Mouse (Mus musculus) midbrain, postnatal 0 days (tissue): ENCODE results near the gene Nutf2. TPM values are rescaled to one million over a fixed set of nuclear protein-coding genes. Genes with fewer than 3 reads are reported as not detected.

Experiments used
- ATAC-seq: fragments of 200-750 bp; cut with Nextera tagmentation; 2 replicates; pipeline ENCODE4 v1.8.0; 2017; ENCODE audit warnings: moderate number of reproducible peaks, mild to moderate bottlenecking, moderate TSS enrichment, moderate library complexity; ENCODE audit not compliant: low FRiP score
- DNase-seq: peaks from one replicate; pipeline ENCODE4 v3.0.0-alpha.2; 2015; ENCODE audit warnings: low spot score
- H3K27ac ChIP-seq: fragments of 300-500 bp; sonication (generic); 2 replicates; pipeline ENCODE4 v1.5.1; 2014; ENCODE audit warnings: low read depth, mild to moderate bottlenecking, low read length, mixed read lengths
- H3K27me3 ChIP-seq: fragments of 300-500 bp; sonication (generic); 2 replicates; pipeline ENCODE4 v1.6.1; 2014; ENCODE audit warnings: low read length, control low read depth, mixed read lengths; ENCODE audit not compliant: insufficient read depth
- H3K36me3 ChIP-seq: fragments of 300-500 bp; sonication (generic); 2 replicates; pipeline ENCODE4 v1.6.1; 2014; ENCODE audit warnings: low read length, control low read depth, mixed read lengths; ENCODE audit not compliant: insufficient read depth
- H3K4me1 ChIP-seq: fragments of 300-500 bp; sonication (generic); 2 replicates; pipeline ENCODE4 v1.6.1; 2014; ENCODE audit warnings: mild to moderate bottlenecking, control low read depth, antibody characterized with exemption, low read length, mixed read lengths; ENCODE audit not compliant: insufficient read depth
- H3K4me2 ChIP-seq: fragments of 300-500 bp; sonication (generic); 2 replicates; pipeline ENCODE4 v1.6.1; 2014; ENCODE audit warnings: low read depth, mild to moderate bottlenecking, low read length, mixed read lengths; ENCODE audit not compliant: poor library complexity, severe bottlenecking
- H3K4me3 ChIP-seq: fragments of 300-500 bp; sonication (generic); 2 replicates; pipeline ENCODE4 v1.5.1; 2014; ENCODE audit warnings: low read depth, mild to moderate bottlenecking, low read length, moderate library complexity
- H3K9ac ChIP-seq: fragments of 300-500 bp; sonication (generic); replicated peaks from 2 replicates; pipeline ENCODE4 v1.6.1; 2014; ENCODE audit warnings: mild to moderate bottlenecking, low read length, moderate library complexity, mixed read lengths; ENCODE audit not compliant: poor library complexity, severe bottlenecking
- H3K9me3 ChIP-seq: fragments of 300-500 bp; sonication (generic); 2 replicates; pipeline ENCODE4 v1.6.1; 2016; ENCODE audit warnings: low read length, control low read depth
- CTCF ChIP-seq: IDR thresholded peaks from 2 replicates; pipeline ENCODE4 v1.5.1; 2016; ENCODE audit warnings: antibody characterized with exemption, mild to moderate bottlenecking
- WGBS: fragments of 180-500 bp; shearing (Covaris S2); extraction: QIAGEN DNeasy Blood & Tissue Kit; methylation state at CpG from one replicate; pipeline ENCODE4 v1.1.7; 2014; 5-methylcytosine and 5-hydroxymethylcytosine counted together
- polyA plus RNA-seq: library from polyadenylated mRNA; unstranded; fragments of >200 nt; fragmentation: Nextera tagmentation; extraction: Ambion mirVana; gene quantifications from 2 replicates; pipeline ENCODE4 v1.2.1, GENCODE M21; 2015
- total RNA-seq: library from RNA; depleted of rRNA; stranded (reverse); fragments of >200 nt; gene quantifications from 2 replicates; pipeline ENCODE4 v1.2.3, GENCODE M21; 2014; rRNA removed

The Nutf2 gene
- total and polyA plus RNA-seq, 2 experiments from 2014 or later, result 65.2 to 137 TPM

DNA sequence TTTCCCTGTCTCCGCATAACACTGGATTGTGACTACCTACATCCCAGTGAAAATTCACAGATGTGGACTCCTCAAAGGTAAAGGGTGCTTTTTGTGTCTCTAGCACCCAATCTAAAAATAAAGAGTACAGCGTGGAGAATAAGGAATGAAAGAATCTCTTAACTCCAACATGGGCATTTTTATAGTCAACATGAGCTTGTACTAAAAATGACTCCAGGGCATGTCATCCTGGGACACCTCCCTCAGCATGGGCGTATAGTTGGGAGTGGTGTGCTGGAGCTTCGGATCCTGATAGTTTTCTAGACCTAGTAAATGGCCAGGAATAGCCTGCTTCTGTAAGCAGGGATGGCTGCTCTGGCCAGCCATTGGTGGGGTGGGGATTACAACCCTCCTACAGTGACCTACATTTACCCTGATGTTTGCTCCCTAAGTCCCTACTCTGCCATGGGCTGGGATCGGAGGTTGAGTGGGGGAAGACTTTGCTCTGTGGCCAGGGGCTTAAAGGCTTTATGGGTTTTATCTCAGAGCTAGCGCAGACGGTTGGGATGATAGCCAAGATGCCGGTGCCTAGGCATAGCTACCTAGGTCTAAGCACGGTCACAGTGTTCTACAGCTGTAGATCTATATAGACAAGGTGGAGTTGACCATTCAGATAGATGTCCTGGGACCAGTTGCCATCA lies 37.6 kb downstream of the Nutf2 start:
- Histone ChIP-seq H3K9ac (no peak overlapping the region), H3K36me3 (peaks cover 8% of the 10 kb centered on the region; the same call in 1 of the 2 replicates), H3K4me2 (no peak overlapping the region), H3K27me3 (no peaks in the 10 kb centered on the region), H3K27ac (no peak overlapping the region), H3K9me3 (no peaks in the 10 kb centered on the region), H3K4me1 (no peaks in the 10 kb centered on the region), H3K4me3 (no peak overlapping the region)
- TF ChIP-seq CTCF, result no peak
- ATAC-seq, result no peak
- DNase-seq, result no peak
- WGBS, result 80% methylated on average over 9 of the region's 9 CpGs

DNA sequence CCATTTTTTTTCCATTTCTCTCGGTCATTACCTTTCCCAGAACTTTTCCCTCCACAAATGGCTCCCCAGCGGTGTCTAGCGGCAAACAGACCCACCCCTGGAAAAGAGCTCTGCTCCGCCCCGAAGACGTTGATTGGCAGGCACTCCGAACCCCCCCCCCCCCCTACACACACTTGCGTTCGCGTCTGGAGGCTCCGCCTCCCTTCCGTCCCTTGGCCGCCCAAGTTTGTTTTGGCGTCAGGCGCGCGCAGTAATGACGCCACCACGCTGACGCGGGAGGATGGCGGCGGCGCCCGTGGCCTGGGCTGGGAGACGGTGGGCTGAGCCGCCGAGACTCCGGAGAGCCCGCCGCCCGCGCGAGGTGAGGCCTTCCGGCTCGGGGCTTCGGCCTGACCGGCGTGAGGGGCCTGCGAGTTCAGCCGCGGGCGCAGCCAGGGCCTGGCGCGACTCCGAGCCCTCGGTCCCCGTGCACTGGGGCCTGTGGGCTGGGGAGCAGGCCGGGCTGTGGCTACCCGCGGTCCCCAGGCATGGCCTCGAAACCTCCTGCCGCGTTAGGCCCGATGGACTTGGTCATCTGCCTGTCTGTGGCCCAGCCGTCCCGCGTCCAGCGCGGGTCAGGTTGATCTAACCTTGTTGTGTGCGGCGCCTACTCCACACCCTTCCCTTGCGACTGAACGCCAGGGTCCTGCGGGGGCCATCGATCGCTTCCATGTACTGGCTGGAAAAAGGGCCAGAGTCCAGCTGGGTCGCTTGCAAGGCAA lies 40.0 kb downstream of the Nutf2 start, which contains the start of gene Pskh1:
Gene Pskh1 (plus strand): TSS at position 262 of the 761 bp plus-strand sequence.
- no peaks in the 10 kb centered on the region for H3K27me3 ChIP-seq
- peak within 1 kb of the TSS; percentile 93 for H3K4me3 ChIP-seq
- under 1% methylated on average over 68 of the region's 68 CpGs for WGBS
- ATAC-seq (peak; percentile 95), DNase-seq (peak; percentile 94)
- H3K9me3 ChIP-seq, result no peaks in the 10 kb centered on the region
- no peaks in the 10 kb centered on the region for H3K4me1 ChIP-seq
- 0 out of 2 replicates have a peak, but pooled peaks have one; percentile 5 for TF ChIP-seq CTCF
- H3K27ac ChIP-seq, result peak within 1 kb of the TSS; percentile 88
- peak within 1 kb of the TSS; percentile 64 for H3K4me2 ChIP-seq
- no peaks in the 10 kb centered on the region for H3K36me3 ChIP-seq
- peak within 1 kb of the TSS; percentile 98 for H3K9ac ChIP-seq

DNA sequence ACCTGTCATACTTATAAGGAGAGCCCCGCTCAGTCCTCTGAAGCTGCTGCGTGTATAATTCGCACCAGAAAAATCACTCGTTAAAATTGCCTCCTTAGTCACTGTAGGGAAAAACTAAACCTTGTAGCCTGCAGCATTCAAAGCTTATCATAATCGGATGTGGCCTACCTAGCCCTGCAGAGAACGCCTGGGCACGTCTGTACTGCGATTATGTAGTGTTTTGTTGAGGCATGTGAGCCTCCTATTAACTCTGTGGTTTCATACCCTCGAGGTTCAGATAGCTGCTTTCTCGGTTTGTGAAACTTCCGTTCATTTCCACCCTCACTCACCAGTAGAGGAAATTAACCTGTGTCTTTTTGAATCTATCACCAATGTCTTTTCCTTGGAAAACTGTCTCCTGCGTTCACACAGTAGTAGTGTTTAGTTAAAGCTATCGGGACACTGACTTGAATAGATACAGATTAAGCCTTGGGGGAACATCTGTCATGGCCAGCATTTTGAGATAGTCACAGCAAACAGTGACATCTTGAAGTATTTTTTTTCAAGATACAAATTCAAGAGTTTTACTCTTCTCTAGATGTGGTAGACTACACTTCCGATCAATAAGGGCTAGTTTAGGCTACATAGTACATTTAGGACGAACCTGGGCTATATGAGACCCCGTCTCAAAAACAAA lies 40.7 kb downstream of the Nutf2 start:
- ATAC-seq (no peak), DNase-seq (peak; percentile 10)
- Histone ChIP-seq H3K27me3 (no peaks in the 10 kb centered on the region), H3K4me1 (no peaks in the 10 kb centered on the region), H3K9me3 (no peaks in the 10 kb centered on the region), H3K9ac (peak overlapping the region; percentile 98), H3K27ac (peak overlapping the region; percentile 88), H3K4me2 (peak overlapping the region; percentile 64), H3K36me3 (no peaks in the 10 kb centered on the region), H3K4me3 (peak overlapping the region; percentile 93)
- WGBS, result 33% methylated on average over 16 of the region's 16 CpGs
- no peak for TF ChIP-seq CTCF

DNA sequence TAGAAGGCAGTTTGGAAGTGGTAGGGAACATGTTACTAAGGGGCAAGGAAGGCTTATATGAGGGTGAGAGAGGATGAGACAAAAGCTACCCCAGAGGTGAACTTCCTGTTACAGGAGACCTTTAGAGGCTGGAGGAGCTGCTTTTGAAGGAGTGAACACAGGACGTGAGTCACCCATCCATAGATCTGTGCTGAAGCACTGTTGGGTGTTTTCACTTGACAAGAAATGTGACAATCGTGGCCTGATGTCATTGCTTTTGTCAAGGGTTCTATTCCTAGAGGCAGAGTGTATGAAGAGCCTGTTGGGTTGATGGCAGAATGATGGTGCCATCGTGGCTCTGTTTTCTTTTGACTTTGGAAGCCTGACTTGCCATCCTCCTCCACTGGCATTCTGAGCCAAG lies 59.0 kb downstream of the Nutf2 start:
- no peaks in the 10 kb centered on the region for H3K27me3 ChIP-seq
- no peaks in the 10 kb centered on the region for H3K4me1 ChIP-seq
- H3K4me3 ChIP-seq, result no peak overlapping the region
- H3K9me3 ChIP-seq, result no peaks in the 10 kb centered on the region
- no peak overlapping the region for H3K27ac ChIP-seq
- H3K36me3 ChIP-seq, result no peaks in the 10 kb centered on the region
- H3K4me2 ChIP-seq, result no peak overlapping the region
- DNase-seq (no peak), ATAC-seq (no peak)
- no peak overlapping the region for H3K9ac ChIP-seq
- 92% methylated on average over 3 of the region's 3 CpGs for WGBS
- TF ChIP-seq CTCF, result no peak

DNA sequence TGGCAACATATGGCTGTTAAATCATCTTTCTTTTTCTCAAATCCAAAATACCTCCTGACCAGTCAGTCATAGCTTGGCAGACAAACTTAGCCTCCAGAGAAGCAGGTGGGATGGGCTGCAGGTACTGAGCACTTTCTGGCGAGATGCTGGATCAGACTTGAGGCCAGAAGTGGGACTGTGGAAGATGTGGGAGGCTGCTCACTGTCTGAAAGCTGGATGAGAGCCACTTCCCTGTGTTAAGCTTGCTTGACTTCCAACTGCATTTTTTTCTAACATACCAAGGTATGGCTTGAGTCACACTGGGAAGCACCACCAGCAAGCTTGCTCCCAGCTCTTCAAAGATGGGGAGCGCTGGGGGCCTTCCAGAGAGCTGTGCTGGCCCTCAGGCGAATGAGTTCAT lies 64.7 kb downstream of the Nutf2 start:
- H3K36me3 ChIP-seq, result 0 out of 2 replicates have a peak, but pooled peaks cover 5% of the 10 kb centered on the region

More for the DNA sequence above, 64.7 kb downstream of the Nutf2 start:
- WGBS, result 75% methylated on average over 3 of the region's 3 CpGs
- H3K9ac ChIP-seq, result no peak overlapping the region
- no peak overlapping the region for H3K4me3 ChIP-seq
- H3K27me3 ChIP-seq, result no peaks in the 10 kb centered on the region
- H3K4me2 ChIP-seq, result no peak overlapping the region
- no peak for TF ChIP-seq CTCF
- no peak for DNase-seq
- H3K27ac ChIP-seq, result no peak overlapping the region
- no peaks in the 10 kb centered on the region for H3K4me1 ChIP-seq
- no peak for ATAC-seq
- H3K9me3 ChIP-seq, result no peaks in the 10 kb centered on the region

Other genes starting within 250 kb of the Nutf2 start
- gene Ctcf, start 224.0 kb upstream of the Nutf2 start, total RNA-seq, result 40.2 and 44.2 TPM in 2 replicates
- 73.0 and 81.9 TPM in 2 replicates for gene Ctcf, start 224.0 kb upstream of the Nutf2 start, polyA plus RNA-seq
- gene Agrp, start 223.2 kb upstream of the Nutf2 start, total RNA-seq, result not detected in 2 replicates
- gene Agrp, start 223.2 kb upstream of the Nutf2 start, polyA plus RNA-seq, result 3.2 and 7.6 TPM in 2 replicates
- 5.4 and 5.6 TPM in 2 replicates for gene Carmil2, start 174.3 kb upstream of the Nutf2 start, total RNA-seq
- gene Carmil2, start 174.3 kb upstream of the Nutf2 start, polyA plus RNA-seq, result 35.1 and 36.0 TPM in 2 replicates
- gene Acd, start 159.5 kb upstream of the Nutf2 start, total RNA-seq, result 20.6 and 32.0 TPM in 2 replicates
- 84.7 and 93.0 TPM in 2 replicates for gene Acd, start 159.5 kb upstream of the Nutf2 start, polyA plus RNA-seq
- gene Pard6a, start 159.4 kb upstream of the Nutf2 start, total RNA-seq, result 99.3 and 110 TPM in 2 replicates
- gene Pard6a, start 159.4 kb upstream of the Nutf2 start, polyA plus RNA-seq, result 71.4 and 73.4 TPM in 2 replicates
- not detected in 2 replicates for gene 4933405L10Rik, start 152.9 kb upstream of the Nutf2 start, total RNA-seq
- 0.44 and 0.50 TPM in 2 replicates for gene 4933405L10Rik, start 152.9 kb upstream of the Nutf2 start, polyA plus RNA-seq
- gene Enkd1, start 152.4 kb upstream of the Nutf2 start, total RNA-seq, result 9.8 and 11.2 TPM in 2 replicates
- gene Enkd1, start 152.4 kb upstream of the Nutf2 start, polyA plus RNA-seq, result 15.4 and 15.6 TPM in 2 replicates
- gene Gfod2, start 101.9 kb upstream of the Nutf2 start, total RNA-seq, result 47.6 and 64.7 TPM in 2 replicates
- gene Gfod2, start 101.9 kb upstream of the Nutf2 start, polyA plus RNA-seq, result 60.9 and 67.9 TPM in 2 replicates
- 13.4 and 13.5 TPM in 2 replicates for gene Ranbp10, start 33.2 kb upstream of the Nutf2 start, total RNA-seq
- 4.8 and 6.4 TPM in 2 replicates for gene Ranbp10, start 33.2 kb upstream of the Nutf2 start, polyA plus RNA-seq
- 0.14 and 0.16 TPM in 2 replicates for gene Tsnaxip1, start 32.8 kb upstream of the Nutf2 start, total RNA-seq
- gene Tsnaxip1, start 32.8 kb upstream of the Nutf2 start, polyA plus RNA-seq, result 0.62 and 0.88 TPM in 2 replicates
- gene Cenpt, start 7.3 kb upstream of the Nutf2 start, total RNA-seq, result 44.8 and 48.6 TPM in 2 replicates
- gene Cenpt, start 7.3 kb upstream of the Nutf2 start, polyA plus RNA-seq, result 45.2 and 48.7 TPM in 2 replicates
- 52.0 and 80.1 TPM in 2 replicates for gene Thap11, start 5.4 kb upstream of the Nutf2 start, total RNA-seq
- 40.1 and 42.9 TPM in 2 replicates for gene Thap11, start 5.4 kb upstream of the Nutf2 start, polyA plus RNA-seq
- 100 and 125 TPM in 2 replicates for gene Edc4, start 20.3 kb downstream of the Nutf2 start, total RNA-seq
- gene Edc4, start 20.3 kb downstream of the Nutf2 start, polyA plus RNA-seq, result 45.2 and 45.4 TPM in 2 replicates
- 1.3 and 1.9 TPM in 2 replicates for gene Nrn1l, start 33.0 kb downstream of the Nutf2 start, total RNA-seq
- 1.3 TPM in 2 replicates for gene Nrn1l, start 33.0 kb downstream of the Nutf2 start, polyA plus RNA-seq
- 23.2 and 23.9 TPM in 2 replicates for gene Pskh1, start 39.9 kb downstream of the Nutf2 start, total RNA-seq
- 8.7 and 11.9 TPM in 2 replicates for gene Pskh1, start 39.9 kb downstream of the Nutf2 start, polyA plus RNA-seq
- gene Ctrl, start 73.3 kb downstream of the Nutf2 start, total RNA-seq, result 3.6 and 4.0 TPM in 2 replicates
- gene Ctrl, start 73.3 kb downstream of the Nutf2 start, polyA plus RNA-seq, result 3.2 and 3.9 TPM in 2 replicates
- 44.9 and 85.1 TPM in 2 replicates for gene Psmb10, start 77.9 kb downstream of the Nutf2 start, total RNA-seq
- 110 and 122 TPM in 2 replicates for gene Psmb10, start 77.9 kb downstream of the Nutf2 start, polyA plus RNA-seq
- 7.5 and 19.3 TPM in 2 replicates for gene Lcat, start 82.8 kb downstream of the Nutf2 start, total RNA-seq
- gene Lcat, start 82.8 kb downstream of the Nutf2 start, polyA plus RNA-seq, result 5.6 and 6.8 TPM in 2 replicates
- 11.8 and 12.1 TPM in 2 replicates for gene Slc12a4, start 105.5 kb downstream of the Nutf2 start, total RNA-seq
- 9.6 and 12.0 TPM in 2 replicates for gene Slc12a4, start 105.5 kb downstream of the Nutf2 start, polyA plus RNA-seq
- gene Dpep3, start 118.8 kb downstream of the Nutf2 start, total RNA-seq, result not detected in 2 replicates
- gene Dpep3, start 118.8 kb downstream of the Nutf2 start, polyA plus RNA-seq, result not detected in 2 replicates
- 16.3 and 18.8 TPM in 2 replicates for gene Dus2, start 130.8 kb downstream of the Nutf2 start, total RNA-seq
- 21.3 and 22.2 TPM in 2 replicates for gene Dus2, start 130.8 kb downstream of the Nutf2 start, polyA plus RNA-seq
- gene Dpep2nb, start 145.4 kb downstream of the Nutf2 start, total RNA-seq, result not detected in 2 replicates
- gene Dpep2nb, start 145.4 kb downstream of the Nutf2 start, polyA plus RNA-seq, result not detected in 2 replicates
- 29.7 and 36.3 TPM in 2 replicates for gene Ddx28, start 151.3 kb downstream of the Nutf2 start, total RNA-seq
- gene Ddx28, start 151.3 kb downstream of the Nutf2 start, polyA plus RNA-seq, result 22.8 and 22.9 TPM in 2 replicates
- 16.5 and 18.0 TPM in 2 replicates for gene Nfatc3, start 198.3 kb downstream of the Nutf2 start, total RNA-seq
- gene Nfatc3, start 198.3 kb downstream of the Nutf2 start, polyA plus RNA-seq, result 1.8 and 2.7 TPM in 2 replicates